Comparison of ENCODE assay signal across 10 mouse cellular contexts in genomic region chr14:105851359-105852067, GRCm38 (mm10). TPM values are rescaled to one million over a fixed set of nuclear protein-coding genes. Genes with fewer than 3 reads are reported as not detected.
A peak's percentile ranks its signal among the peaks of the same experiment; 100 is the strongest.
DNase-seq lines count a peak whose midpoint lies in the region; ATAC-seq and TF ChIP-seq lines count a peak whose summit lies in the region.
"Had no signal": no experiment of that assay in that cellular context is flagged by ENCODE, and none has a peak within 500 bp of the region (broad histone marks: within the 10 kb centered on the region; RNA-seq: fewer than 3 reads in every experiment).

No protein-coding gene starts in this region.

- no peak for TF ChIP-seq CTCF in cerebellum, adult 2 months (IDR thresholded peaks at IDR 0.05; ENCODE audit: borderline replicate concordance, insufficient read depth, low read depth, low read length)

- DNase-seq in kidney, postnatal 10 days: peak; percentile 10
- DNase-seq in kidney, adult 9 months: no peak
- peak; percentile 78 for DNase-seq in embryo, embryonic 11 days
- no peak for DNase-seq in cerebellum, adult 2 months
- no peak for DNase-seq in thymus, postnatal 25 days
- DNase-seq: right cerebral cortex, postnatal 14 days had no signal

- no peak for TF ChIP-seq POLR2A in cerebellum, adult 2 months (IDR thresholded peaks at IDR 0.05; ENCODE audit: borderline replicate concordance, insufficient read depth, low read length)

- no peak overlapping the region for H3K4me3 ChIP-seq in hindbrain, embryonic 13.5 days
- no peak overlapping the region for H3K4me3 ChIP-seq in neural tube, embryonic 12.5 days
- H3K4me3 ChIP-seq in cerebellum, adult 2 months (replicated peaks; ENCODE audit: insufficient read depth, low read depth, low read length): no peak overlapping the region
- no peak overlapping the region for H3K4me3 ChIP-seq in heart, embryonic 11.5 days (ENCODE audit: low read depth, low read length)
- H3K4me3 ChIP-seq: liver, embryonic 15.5 days had no signal

- H3K4me2 ChIP-seq in hindbrain, embryonic 13.5 days: no peak overlapping the region; the same call in 1 of the 2 replicates
- H3K4me2 ChIP-seq in neural tube, embryonic 12.5 days (replicated peaks): peak overlapping the region; percentile 13; the same call in 1 of the 2 replicates
- no peak overlapping the region for H3K4me2 ChIP-seq in heart, embryonic 11.5 days
- H3K4me2 ChIP-seq: liver, embryonic 15.5 days had no signal

- no peaks in the 10 kb centered on the region for H3K36me3 ChIP-seq in hindbrain, embryonic 13.5 days
- H3K36me3 ChIP-seq in neural tube, embryonic 12.5 days: no peaks in the 10 kb centered on the region
- H3K36me3 ChIP-seq in heart, embryonic 11.5 days (ENCODE audit: control insufficient read depth, insufficient read depth, low read length): no peaks in the 10 kb centered on the region
- H3K36me3 ChIP-seq: liver, embryonic 15.5 days had no signal

- peaks cover 9% of the 10 kb centered on the region for H3K4me1 ChIP-seq in hindbrain, embryonic 13.5 days (replicated peaks)
- H3K4me1 ChIP-seq in neural tube, embryonic 12.5 days: 0 out of 2 replicates have a peak, but pooled peaks cover 5% of the 10 kb centered on the region
- H3K4me1 ChIP-seq in cerebellum, adult 2 months (ENCODE audit: control insufficient read depth, insufficient read depth, low read length): no peaks in the 10 kb centered on the region
- no peaks in the 10 kb centered on the region for H3K4me1 ChIP-seq in heart, embryonic 11.5 days (ENCODE audit: control insufficient read depth, insufficient read depth, low read length)
- H3K4me1 ChIP-seq: liver, embryonic 15.5 days had no signal

- H3K27ac ChIP-seq in hindbrain, embryonic 13.5 days: peak overlapping the region; percentile 58
- no peak overlapping the region for H3K27ac ChIP-seq in neural tube, embryonic 12.5 days
- H3K27ac ChIP-seq in cerebellum, adult 2 months (ENCODE audit: insufficient read depth, low read length): no peak overlapping the region
- H3K27ac ChIP-seq in heart, embryonic 11.5 days (ENCODE audit: low read depth, low read length): no peak overlapping the region
- H3K27ac ChIP-seq: liver, embryonic 15.5 days had no signal

- H3K27me3 ChIP-seq in hindbrain, embryonic 13.5 days: peaks cover 5% of the 10 kb centered on the region; the same call in 1 of the 2 replicates
- no peaks in the 10 kb centered on the region for H3K27me3 ChIP-seq in neural tube, embryonic 12.5 days (replicated peaks)
- H3K27me3 ChIP-seq in cerebellum, adult 2 months (ENCODE audit: control insufficient read depth, insufficient read depth, low read length): no peaks in the 10 kb centered on the region
- H3K27me3 ChIP-seq in heart, embryonic 11.5 days (ENCODE audit: control insufficient read depth, insufficient read depth, low read length): no peaks in the 10 kb centered on the region
- H3K27me3 ChIP-seq: liver, embryonic 15.5 days had no signal

- ATAC-seq in hindbrain, embryonic 13.5 days (ENCODE audit: low FRiP score): peak; percentile 85
- peak; percentile 92 for ATAC-seq in neural tube, embryonic 12.5 days (ENCODE audit: low FRiP score, low read depth)
- ATAC-seq in heart, embryonic 11.5 days (replicated peaks; ENCODE audit: insufficient number of reproducible peaks, low FRiP score, low TSS enrichment): no peak

- WGBS in hindbrain, embryonic 13.5 days: 6% methylated on average over 7 of the region's 7 CpGs
- 10% methylated on average over 7 of the region's 7 CpGs for WGBS in neural tube, embryonic 12.5 days
- 41% methylated on average over 7 of the region's 7 CpGs for WGBS in cerebellum, adult 2 months
- 50% methylated on average over 7 of the region's 7 CpGs for WGBS in heart, embryonic 11.5 days (ENCODE audit: insufficient replicate concordance)

- no peak overlapping the region for H3K9ac ChIP-seq in hindbrain, embryonic 13.5 days
- H3K9ac ChIP-seq in neural tube, embryonic 12.5 days: no peak overlapping the region
- no peak overlapping the region for H3K9ac ChIP-seq in heart, embryonic 11.5 days (ENCODE audit: low read depth, low read length)
- H3K9ac ChIP-seq: liver, embryonic 15.5 days had no signal

- no peaks in the 10 kb centered on the region for H3K9me3 ChIP-seq in hindbrain, embryonic 13.5 days
- no peaks in the 10 kb centered on the region for H3K9me3 ChIP-seq in neural tube, embryonic 12.5 days
- no peaks in the 10 kb centered on the region for H3K9me3 ChIP-seq in heart, embryonic 11.5 days (replicated peaks; ENCODE audit: control insufficient read depth, low read length)
- H3K9me3 ChIP-seq: liver, embryonic 15.5 days had no signal

RNA-seq across cellular contexts. Expression of gene Spry2, which starts 45.1 kb away (rescaled TPM):
- polyA plus RNA-seq in hindbrain, embryonic 13.5 days (2015; fragmentation: Nextera tagmentation; extraction: Ambion mirVana): 39.0 and 42.2 TPM in 2 replicates
- polyA plus RNA-seq in neural tube, embryonic 12.5 days (2016; fragmentation: Nextera tagmentation; extraction: Ambion mirVana): 20.8 and 33.9 TPM in 2 replicates
- polyA plus RNA-seq in cerebellum, adult 2 months (2012; rRNA removed): 38.1 and 39.8 TPM in 2 replicates
- polyA plus RNA-seq in heart, embryonic 11.5 days (2014; fragmentation: Nextera tagmentation; extraction: Ambion mirVana): 58.3 and 62.9 TPM in 2 replicates

Comparison
In these comparisons a context has a peak if more than half of its experiments do, and no peak if none do; other contexts are left out.
1. DNase-seq: peak in kidney, postnatal 10 days (single experiment) and embryo, embryonic 11 days (single experiment); none in kidney, adult 9 months (single experiment), cerebellum, adult 2 months (0 of 2) and thymus, postnatal 25 days (single experiment).